Mouse (Mus musculus): ENCODE results near the gene Gm9507.
"Not testable (repeated sequence)": the region's sequence is repeated elsewhere in the genome, so short reads cannot be mapped to it uniquely, and the experiment has no call there.

Gene Gm9507

DNA sequence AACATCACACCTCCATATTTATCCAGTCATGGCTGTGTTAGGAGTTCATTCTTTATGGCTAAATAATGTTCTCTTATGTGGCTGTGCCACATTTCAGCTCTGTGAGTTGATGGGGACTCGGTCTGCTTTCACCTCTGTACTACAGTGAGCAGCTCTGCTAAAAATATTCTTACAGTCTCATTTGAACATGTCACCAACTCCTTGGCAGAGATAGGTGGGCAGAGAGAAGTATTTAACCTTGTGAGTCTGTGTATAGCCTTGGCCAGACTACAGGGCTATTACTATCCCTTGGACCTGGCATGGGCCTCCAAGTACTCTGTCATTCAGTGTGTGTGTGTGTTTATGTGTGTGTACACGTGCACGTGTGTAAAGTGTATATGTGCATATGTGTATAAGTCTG lies 39.5 kb downstream of the Gm9507 start:
- not testable (repeated sequence) for DNase-seq (ENCODE audit: low read depth, low spot score)

- not testable (repeated sequence) for DNase-seq (ENCODE audit: low read depth, low spot score)
Observed at GRCm38 (mm10) chr10:77771225-77771624, 40.4 kb downstream of the Gm9507 start, which contains the start of gene Gm3238. Gene Gm3238 (minus strand): TSS chr10:77771325.

DNA sequence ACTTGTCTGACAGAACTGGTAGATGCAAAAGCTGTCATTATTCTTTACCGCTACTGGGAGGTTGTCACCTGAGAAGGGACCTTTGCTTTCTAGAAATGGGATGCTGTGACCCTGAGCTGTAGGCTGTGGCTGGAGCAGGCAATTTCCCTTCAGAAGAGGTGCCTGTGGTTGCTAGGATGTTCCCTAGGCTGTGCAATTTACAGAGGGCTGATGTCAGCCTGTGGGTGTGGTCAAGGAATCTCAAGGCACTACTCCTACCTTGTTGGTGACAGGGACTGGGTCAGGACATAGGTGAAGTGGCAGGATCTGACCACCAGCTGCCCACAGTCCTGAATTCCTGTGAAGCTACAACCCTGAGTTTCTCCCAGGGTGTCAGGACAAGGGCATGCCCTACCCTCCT lies 41.9 kb downstream of the Gm9507 start:
- no peak for DNase-seq (ENCODE audit: low read depth, low spot score)

All from brain, adult 2 months (tissue).